Mouse (Mus musculus) adrenal gland, adult 18-20 months (tissue): ENCODE measurements around the gene Slc44a2. TPM values are rescaled to one million over a fixed set of nuclear protein-coding genes. Genes with fewer than 3 reads are reported as not detected.

Experiments
- DNase-seq, 2 experiments: peaks; one replicate each; pipeline ENCODE4 v3.0.0; 2021 to 2022; ENCODE audit warnings: low spot score in 2 of 2
- total RNA-seq, 2 experiments: library from RNA; stranded (reverse); gene quantifications; 1 replicate in 1 of 2; 2 replicates in 1 of 2; pipeline ENCODE4 v1.2.3; 2021

Slc44a2 gene
- total RNA-seq, 2 experiments from 2014 or later: 36.3 to 48.3 TPM

DNA sequence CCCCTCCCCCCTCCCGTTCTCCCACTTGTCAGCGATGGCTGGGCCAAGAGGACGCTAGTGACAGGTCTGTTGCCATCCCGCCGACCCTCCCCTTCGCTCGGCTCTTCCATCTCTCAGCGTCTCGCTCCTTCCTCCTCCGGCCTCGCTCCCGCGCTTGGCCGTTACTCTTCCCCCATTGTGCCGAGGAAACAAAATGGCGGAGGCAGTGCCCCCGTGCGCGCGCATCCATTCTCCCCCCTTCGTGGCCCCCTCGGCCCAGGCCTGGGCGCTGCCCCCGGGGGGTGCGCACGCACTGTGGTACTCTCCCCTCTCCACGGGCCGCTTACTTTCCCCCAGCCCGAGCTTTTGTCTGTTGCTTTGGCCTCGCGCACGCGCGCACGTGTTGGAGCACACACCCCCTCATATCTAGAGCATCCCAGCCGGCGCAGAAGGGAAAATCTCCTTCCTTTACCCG, 47.7 kb downstream of the Slc44a2 start:
- peak; percentile 54 to 69 for DNase-seq

DNA sequence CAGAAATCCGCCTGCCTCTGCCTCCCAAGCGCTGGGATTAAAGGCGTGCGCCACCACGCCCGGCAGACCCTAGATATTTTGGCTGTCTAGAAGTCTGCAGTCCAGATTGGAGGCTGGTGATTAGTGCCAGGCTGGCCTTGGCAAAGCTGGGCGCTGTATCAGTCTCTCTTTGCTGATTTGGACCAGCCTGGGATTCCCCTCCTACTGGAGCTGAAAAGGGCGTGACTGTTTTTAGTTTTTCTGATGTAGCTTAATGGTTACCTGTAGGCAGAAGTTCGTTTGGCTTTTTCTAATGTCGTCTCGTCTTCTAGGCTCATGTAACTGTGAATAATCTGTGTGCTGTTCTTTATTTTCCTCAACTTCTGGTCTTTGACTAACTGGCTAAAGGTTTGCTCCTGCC, 48.6 kb downstream of the Slc44a2 start:
- DNase-seq: no peak

DNA sequence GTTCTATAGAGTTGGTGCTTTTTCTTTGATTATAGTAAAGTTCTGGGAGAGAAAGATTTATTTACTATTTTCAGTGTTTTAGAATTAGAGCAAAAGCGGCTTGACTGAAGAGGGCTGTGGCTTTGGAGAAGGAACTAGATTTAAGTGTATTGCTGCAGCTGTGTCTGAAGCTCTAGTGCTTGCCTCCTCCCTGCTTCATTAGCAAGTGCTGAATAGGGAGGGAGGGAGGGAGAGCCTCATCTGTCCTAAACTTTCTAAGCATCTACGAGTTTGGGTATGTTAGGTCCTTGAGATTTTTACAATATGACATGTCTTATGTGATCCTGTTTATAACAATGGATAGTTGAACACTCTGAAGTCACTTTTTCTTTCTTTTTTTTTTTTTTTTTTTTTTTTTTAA, 50.4 kb downstream of the Slc44a2 start:
- DNase-seq: no peak

DNA sequence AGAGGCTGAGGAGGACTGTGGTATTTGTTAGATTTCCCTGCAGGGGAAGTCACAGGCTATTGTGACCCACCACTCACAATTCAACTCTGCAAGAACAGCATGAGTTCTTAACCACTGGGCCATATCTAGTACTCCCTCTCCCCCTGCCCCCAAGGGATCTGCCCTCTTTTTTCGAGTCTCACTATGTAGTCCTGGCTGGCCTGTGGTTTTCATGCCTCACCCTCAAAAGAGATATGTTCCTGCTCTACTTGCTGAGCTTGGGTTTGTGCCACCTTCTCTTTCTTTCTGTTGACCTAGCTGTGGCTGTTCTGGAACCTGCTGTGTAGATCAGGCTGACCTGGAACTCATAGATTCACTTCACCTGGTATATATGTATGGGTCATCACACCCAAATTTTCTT, 52.0 kb downstream of the Slc44a2 start:
- no peak for DNase-seq

DNA sequence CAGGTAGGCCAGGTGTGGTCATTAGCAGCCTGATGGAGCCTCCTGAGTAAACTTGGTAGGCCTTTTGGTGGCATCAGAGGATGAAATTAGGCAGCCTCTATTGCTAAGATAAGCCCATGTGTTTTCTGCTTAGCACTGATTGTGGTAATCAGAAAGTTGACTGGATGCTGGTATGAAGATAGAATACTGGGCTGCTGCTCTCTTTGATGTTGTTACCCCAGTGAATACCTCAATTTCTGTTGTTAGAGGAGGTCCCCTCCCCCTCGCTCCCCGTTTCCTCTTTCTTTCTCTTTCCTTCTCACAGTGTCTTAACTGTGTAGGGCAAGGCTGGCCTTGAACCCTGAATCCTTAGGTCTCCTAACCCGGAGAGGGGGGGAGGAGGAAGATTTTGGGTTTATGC, 58.7 kb downstream of the Slc44a2 start:
- no peak for DNase-seq

DNA sequence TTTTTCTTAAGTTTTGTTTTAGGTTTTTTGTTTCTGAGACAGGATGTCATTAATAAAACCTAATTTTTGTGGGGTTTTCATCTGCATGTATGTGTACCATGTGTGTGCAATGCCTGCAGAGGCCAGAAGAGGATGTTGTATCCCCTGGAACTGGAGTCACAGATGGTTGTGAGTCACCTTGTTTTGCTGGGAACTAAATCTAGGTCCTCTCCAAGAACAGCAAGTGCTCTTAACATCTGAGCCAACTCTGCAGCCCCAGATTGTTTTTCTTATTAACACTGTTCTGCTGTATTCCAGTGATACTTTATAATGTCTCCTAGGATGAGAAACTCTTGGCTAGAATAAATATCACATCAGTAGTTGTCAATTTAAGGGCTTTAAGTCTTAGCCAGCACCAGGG, 60.4 kb downstream of the Slc44a2 start:
- no peak for DNase-seq

DNA sequence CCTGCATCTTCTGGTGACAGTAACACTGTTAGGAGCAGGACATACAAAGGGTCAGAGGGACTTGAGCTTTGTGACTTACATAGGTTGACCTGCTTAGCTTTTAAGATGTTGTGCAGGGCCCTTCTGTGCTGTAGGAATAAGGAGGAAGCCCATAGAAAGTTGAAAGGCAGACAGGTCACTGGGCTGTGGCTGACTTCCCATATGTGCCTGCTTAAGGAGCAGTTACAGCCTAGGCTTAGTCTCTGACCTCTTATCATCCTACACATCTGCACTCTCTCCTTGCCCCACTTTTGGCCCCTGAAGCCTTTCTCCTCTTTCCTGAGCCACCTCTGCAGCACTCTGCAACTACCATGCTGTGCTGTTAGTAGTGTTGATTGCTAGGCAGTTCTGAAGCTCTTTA, 63.5 kb downstream of the Slc44a2 start:
- DNase-seq: no peak

DNA sequence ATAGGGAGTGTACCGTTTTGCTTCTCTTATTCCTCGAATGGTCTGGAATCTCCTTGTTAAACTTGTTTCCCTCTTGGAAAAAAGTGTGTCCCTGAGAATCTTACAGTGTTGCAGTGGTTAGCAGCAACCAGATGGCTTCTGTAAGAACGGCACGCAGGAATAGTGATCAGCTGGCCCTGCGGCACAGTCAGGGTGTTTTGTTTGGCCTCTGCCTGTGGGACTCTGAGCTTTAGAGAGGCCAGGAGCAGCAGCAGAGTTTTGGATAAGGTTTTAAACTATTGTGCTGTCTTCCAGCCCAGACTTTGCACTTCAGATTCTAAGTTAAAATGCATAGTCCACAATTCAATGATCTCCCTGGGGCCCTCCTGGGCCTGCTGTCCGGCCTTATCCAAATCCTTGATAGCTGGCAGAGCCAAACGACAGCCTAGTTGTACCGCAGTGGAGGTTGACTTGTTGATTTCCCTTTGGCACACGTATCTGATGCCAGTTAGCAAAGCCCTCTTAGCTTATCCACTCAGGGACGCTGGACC, 72.2 kb downstream of the Slc44a2 start:
- no peak for DNase-seq

DNA sequence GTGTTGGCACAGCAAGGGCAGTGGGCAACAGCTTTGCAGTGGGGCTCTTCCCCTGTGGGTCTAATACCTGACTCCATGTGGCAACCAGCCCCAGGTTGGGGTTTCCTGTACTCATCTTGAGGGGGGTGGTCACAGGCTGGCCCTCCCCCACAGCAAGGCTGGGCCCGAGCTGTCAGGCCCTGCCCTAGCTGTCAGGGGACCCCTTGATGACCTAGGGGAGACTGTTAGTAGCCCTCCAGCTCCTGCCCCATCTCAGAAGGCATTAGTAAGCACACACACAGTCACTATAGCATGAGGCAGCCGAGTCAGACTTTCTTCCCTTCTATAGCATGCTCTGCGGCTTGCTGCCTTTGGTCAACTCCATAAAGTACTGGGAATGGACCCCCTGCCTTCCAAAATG, 75.2 kb downstream of the Slc44a2 start:
- no peak for DNase-seq

DNA sequence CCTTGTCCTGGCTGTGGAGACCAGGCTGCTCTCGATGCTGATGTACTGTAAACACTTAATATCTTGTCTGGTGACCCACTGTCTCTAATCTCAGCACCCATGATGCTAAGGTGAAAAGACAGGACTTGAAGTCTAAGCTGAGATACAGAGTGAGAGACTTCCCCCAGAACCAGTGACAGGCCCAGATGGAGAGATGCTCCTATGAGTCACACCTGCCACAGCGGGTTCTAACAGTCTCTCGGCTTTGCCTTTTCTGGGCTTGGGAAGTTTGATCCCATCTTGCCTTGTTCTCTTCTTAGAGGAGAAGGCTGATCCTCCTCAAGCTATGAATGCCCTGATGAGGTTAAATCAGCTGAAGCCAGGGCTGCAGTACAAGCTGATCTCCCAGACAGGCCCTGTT, 76.7 kb downstream of the Slc44a2 start:
- no peak for DNase-seq

DNA sequence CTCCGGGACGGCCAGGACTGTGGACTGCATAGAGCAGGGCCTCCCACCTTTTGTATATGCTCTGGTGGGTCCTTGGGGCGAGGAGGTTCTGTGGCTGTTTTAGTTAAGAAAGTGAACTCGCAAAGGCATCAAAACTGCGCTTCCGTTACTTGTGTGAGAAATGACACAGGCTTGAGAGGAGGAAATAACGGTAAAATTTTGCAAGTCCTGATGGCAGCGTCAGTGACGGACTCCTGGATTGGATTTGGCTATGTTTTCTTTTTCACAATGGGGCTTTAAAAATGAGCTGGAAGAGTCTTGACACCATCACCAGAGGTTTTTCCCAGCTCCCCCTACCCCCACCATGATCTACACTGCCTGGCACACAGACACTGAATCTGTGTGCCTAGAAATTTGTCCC, 80.5 kb downstream of the Slc44a2 start:
- no peak for DNase-seq

DNA sequence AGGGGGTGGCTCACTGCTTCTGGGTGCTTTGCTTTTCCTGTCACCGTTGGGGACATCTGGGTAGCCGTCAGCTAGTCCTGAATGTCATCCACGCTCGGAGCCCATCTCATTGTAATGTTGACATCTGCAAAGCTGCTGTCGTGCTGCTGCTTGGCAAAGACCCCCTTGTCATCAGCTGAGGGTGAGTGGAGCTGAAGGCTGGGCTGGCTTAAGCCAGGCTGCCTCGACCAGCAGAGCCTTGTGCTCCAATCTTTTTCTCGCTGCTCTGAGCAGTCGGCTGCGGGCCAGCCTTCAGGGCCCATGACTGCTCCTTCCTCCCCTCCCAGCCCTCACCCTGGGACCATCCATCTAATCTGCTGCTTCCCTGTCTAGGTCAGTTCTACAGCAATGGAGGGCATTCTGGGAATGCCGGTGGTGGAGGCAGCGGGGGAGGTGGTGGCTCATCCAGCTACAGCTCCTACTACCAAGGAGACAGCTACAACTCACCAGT, 82.3 kb downstream of the Slc44a2 start:
- DNase-seq: no peak

DNA sequence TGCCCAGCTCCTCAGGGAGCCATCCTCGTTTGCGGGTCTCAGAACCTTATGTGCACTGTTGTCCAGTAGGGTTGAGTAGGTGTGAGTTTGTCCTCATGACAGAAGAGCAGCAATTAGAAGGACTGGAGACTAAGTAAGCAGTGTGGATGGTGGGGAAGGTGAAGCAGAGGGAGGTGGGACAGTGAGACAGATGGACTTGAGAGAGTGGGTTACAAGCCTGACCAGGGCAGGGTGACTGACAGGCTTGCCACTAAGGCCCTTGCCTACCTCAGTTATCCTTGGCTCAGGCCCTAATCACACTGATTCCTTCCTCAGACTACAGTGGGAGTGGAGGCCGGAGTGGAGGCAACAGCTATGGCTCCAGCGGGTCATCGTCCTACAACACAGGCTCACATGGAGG, 83.2 kb downstream of the Slc44a2 start:
- DNase-seq: no peak

Other genes with a start within 250 kb of the Slc44a2 start
- under 1 TPM; 0.53 to 0.80 TPM for gene Gm49373, start 247.6 kb upstream of the Slc44a2 start, total RNA-seq
- 10 to 100 TPM; 38.3 to 39.2 TPM for gene Fdx1l, start 247.1 kb upstream of the Slc44a2 start, total RNA-seq
- 1 to 10 TPM; 1.8 to 1.9 TPM for gene Gm38431, start 228.7 kb upstream of the Slc44a2 start, total RNA-seq
- 10 to 100 TPM; 42.9 to 47.1 TPM for gene Raver1, start 228.7 kb upstream of the Slc44a2 start, total RNA-seq
- gene Tyk2, start 189.5 kb upstream of the Slc44a2 start, total RNA-seq: 10 to 100 TPM; 14.0 to 14.5 TPM
- gene Cdc37, start 170.7 kb upstream of the Slc44a2 start, total RNA-seq: 100 to 1,000 TPM; 175 to 181 TPM
- 10 to 100 TPM in 1 of 2 experiments, 1 to 10 TPM in 1; 6.2 to 13.3 TPM for gene Pde4a, start 155.0 kb upstream of the Slc44a2 start, total RNA-seq
- gene Keap1, start 81.3 kb upstream of the Slc44a2 start, total RNA-seq: 10 to 100 TPM; 44.9 to 51.2 TPM
- gene S1pr5, start 72.3 kb upstream of the Slc44a2 start, total RNA-seq: 1 to 10 TPM in 1 of 2 experiments, under 1 TPM in 1; 0.50 to 1.0 TPM
- 10 to 100 TPM; 39.9 to 52.6 TPM for gene Atg4d, start 55.4 kb upstream of the Slc44a2 start, total RNA-seq
- 10 to 100 TPM; 31.1 to 34.9 TPM for gene Kri1, start 32.7 kb upstream of the Slc44a2 start, total RNA-seq
- gene Cdkn2d, start 29.3 kb upstream of the Slc44a2 start, total RNA-seq: 10 to 100 TPM in 1 of 2 experiments, 1 to 10 TPM in 1; 9.1 to 11.8 TPM
- not detected for gene Ap1m2, start 8.4 kb upstream of the Slc44a2 start, total RNA-seq
- 10 to 100 TPM; 56.5 to 59.6 TPM for gene Ilf3, start 47.2 kb downstream of the Slc44a2 start, total RNA-seq
- gene Qtrt1, start 91.1 kb downstream of the Slc44a2 start, total RNA-seq: 10 to 100 TPM; 15.6 to 18.5 TPM
- gene Dnm2, start 104.2 kb downstream of the Slc44a2 start, total RNA-seq: 100 to 1,000 TPM in 1 of 2 experiments, 10 to 100 TPM in 1; 88.5 to 112 TPM
- gene Tmed1, start 189.6 kb downstream of the Slc44a2 start, total RNA-seq: 10 to 100 TPM; 25.6 to 28.8 TPM
- 1 to 10 TPM; 1.5 to 4.3 TPM for gene AB124611, start 205.5 kb downstream of the Slc44a2 start, total RNA-seq
- 10 to 100 TPM; 40.4 to 43.3 TPM for gene Carm1, start 226.2 kb downstream of the Slc44a2 start, total RNA-seq